Mouse (Mus musculus) intestine, embryonic 15.5 days (tissue): ENCODE data around the gene Snrpc. TPM values are rescaled to one million over a fixed set of nuclear protein-coding genes. Genes with fewer than 3 reads are reported as not detected.

Source experiments
- ATAC-seq: fragments of 200-750 bp; cut with Nextera tagmentation; 2 replicates; pipeline ENCODE4 v1.8.0; 2017; ENCODE audit warnings: moderate TSS enrichment, moderate library complexity
- H3K27ac ChIP-seq: fragments of 300-500 bp; sonication (generic); 2 replicates; pipeline ENCODE4 v1.5.1; 2015; ENCODE audit warnings: mild to moderate bottlenecking, inconsistent platforms
- H3K27me3 ChIP-seq: fragments of 300-500 bp; sonication (generic); replicated peaks from 2 replicates; pipeline ENCODE4 v1.6.1; 2015; ENCODE audit warnings: inconsistent platforms
- H3K36me3 ChIP-seq: fragments of 300-500 bp; sonication (generic); 2 replicates; pipeline ENCODE4 v1.6.1; 2015; ENCODE audit warnings: inconsistent platforms
- H3K4me1 ChIP-seq: fragments of 300-500 bp; sonication (generic); replicated peaks from 2 replicates; pipeline ENCODE4 v1.6.1; 2015; ENCODE audit warnings: inconsistent platforms
- H3K4me2 ChIP-seq: fragments of 300-500 bp; sonication (generic); replicated peaks from 2 replicates; pipeline ENCODE4 v1.6.1; 2015; ENCODE audit warnings: mild to moderate bottlenecking, inconsistent platforms
- H3K4me3 ChIP-seq: fragments of 300-500 bp; sonication (generic); replicated peaks from 2 replicates; pipeline ENCODE4 v1.5.1; 2015; ENCODE audit warnings: inconsistent platforms
- H3K9ac ChIP-seq: fragments of 300-500 bp; sonication (generic); 2 replicates; pipeline ENCODE4 v1.6.1; 2015; ENCODE audit warnings: inconsistent platforms
- H3K9me3 ChIP-seq: fragments of 300-500 bp; sonication (generic); 2 replicates; pipeline ENCODE4 v1.6.1; 2016; ENCODE audit warnings: inconsistent platforms
- WGBS: fragments of 180-500 bp; shearing (Covaris S2); methylation state at CpG from one replicate; pipeline ENCODE4 v1.1.7; 2015; 5-methylcytosine and 5-hydroxymethylcytosine counted together
- polyA plus RNA-seq: library from polyadenylated mRNA; unstranded; fragments of >200 nt; fragmentation: Nextera tagmentation; extraction: Ambion mirVana; gene quantifications from 2 replicates; pipeline ENCODE4 v1.2.1, GENCODE M21; 2015

The Snrpc gene
- polyA plus RNA-seq, 1 experiment from 2014 or later = 266 TPM

- peaks cover 26% of the 10 kb centered on the region for H3K36me3 ChIP-seq
- no peaks in the 10 kb centered on the region for H3K9me3 ChIP-seq
- H3K4me1 ChIP-seq = no peaks in the 10 kb centered on the region
- H3K4me3 ChIP-seq = no peak overlapping the region
- H3K27me3 ChIP-seq = no peaks in the 10 kb centered on the region
- no peak overlapping the region for H3K4me2 ChIP-seq
- no peak for ATAC-seq
- WGBS = 70% methylated on average over 3 of the region's 3 CpGs
- H3K9ac ChIP-seq = no peak overlapping the region
- no peak overlapping the region for H3K27ac ChIP-seq
Observed at GRCm38 (mm10) chr17:27851076-27851475, 13.1 kb downstream of the Snrpc start.

- H3K27me3 ChIP-seq = no peaks in the 10 kb centered on the region
- peak; percentile 92 for ATAC-seq
- peak within 1 kb of the TSS; percentile 80 for H3K27ac ChIP-seq
- H3K9ac ChIP-seq = peak within 1 kb of the TSS; percentile 81
- peak within 1 kb of the TSS; percentile 92 for H3K4me3 ChIP-seq
- under 1% methylated on average over 54 of the region's 54 CpGs for WGBS
- peak within 1 kb of the TSS; percentile 82 for H3K4me2 ChIP-seq
- peaks cover 11% of the 10 kb centered on the region; the same call in 1 of the 2 replicates for H3K36me3 ChIP-seq
- peaks cover 13% of the 10 kb centered on the region for H3K4me1 ChIP-seq
- no peaks in the 10 kb centered on the region for H3K9me3 ChIP-seq
Observed at GRCm38 (mm10) chr17:27856265-27856797, 18.4 kb downstream of the Snrpc start, which contains the start of gene Uhrf1bp1. TSS of gene Uhrf1bp1 (plus strand) at chr17:27856441.

DNA sequence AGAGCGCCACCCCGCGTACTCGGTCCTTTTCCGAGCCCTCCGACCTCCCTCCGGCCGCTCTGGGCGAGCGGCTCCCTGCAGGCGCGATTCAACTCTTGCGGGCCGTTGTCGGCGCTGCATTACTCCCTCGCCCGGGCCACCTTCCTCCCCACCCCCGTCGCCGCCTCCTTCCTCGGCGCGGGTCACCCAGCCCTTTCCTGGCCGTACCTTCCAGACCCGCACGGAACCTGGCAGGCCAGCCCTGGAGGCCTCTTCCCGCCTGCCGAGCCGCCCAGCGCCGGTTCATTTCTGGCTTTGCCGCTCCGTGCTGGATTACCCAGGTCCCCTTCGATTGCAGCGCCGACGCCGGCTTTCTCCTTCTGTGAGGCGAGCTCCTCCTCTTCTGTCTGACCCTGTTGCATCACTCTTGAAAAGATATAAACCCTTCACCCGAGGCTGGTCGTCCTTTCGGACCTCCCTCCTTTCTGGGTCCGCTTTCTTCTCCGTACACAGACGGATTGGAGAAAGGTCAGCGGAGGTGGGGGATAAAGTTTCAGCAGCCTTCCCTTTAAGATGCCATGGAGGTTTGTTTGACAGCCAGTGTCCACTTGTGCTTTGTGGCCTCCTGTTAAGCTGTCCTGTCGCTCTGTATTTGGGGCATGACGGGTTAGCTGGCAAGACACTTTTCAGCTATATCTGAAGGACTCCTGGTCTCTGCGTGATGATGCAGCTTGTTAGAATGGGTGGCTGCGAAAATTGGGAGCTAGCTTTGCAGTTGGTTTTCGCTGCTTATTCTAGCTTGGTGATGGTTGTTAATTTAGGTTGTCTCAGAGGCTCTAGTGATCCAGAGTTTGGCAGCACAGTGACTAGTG is 19.1 kb downstream of the Snrpc start:
- Histone ChIP-seq H3K36me3 (peaks cover 11% of the 10 kb centered on the region; the same call in 1 of the 2 replicates), H3K9me3 (no peaks in the 10 kb centered on the region), H3K27me3 (no peaks in the 10 kb centered on the region), H3K4me2 (peak overlapping the region; percentile 82), H3K4me3 (peak overlapping the region; percentile 92), H3K4me1 (peaks cover 13% of the 10 kb centered on the region), H3K27ac (peak overlapping the region; percentile 80), H3K9ac (peak overlapping the region; percentile 81)
- ATAC-seq = peak; percentile 82
- WGBS = 2% methylated on average over 52 of the region's 52 CpGs

- WGBS = 38% methylated on average over 11 of the region's 11 CpGs
- no peak for ATAC-seq
- H3K36me3 ChIP-seq = peaks cover 3% of the 10 kb centered on the region; the same call in 1 of the 2 replicates
- peak overlapping the region; percentile 81; the same call in 1 of the 2 replicates for H3K9ac ChIP-seq
- H3K4me2 ChIP-seq = peak overlapping the region; percentile 82
- peaks cover 13% of the 10 kb centered on the region for H3K4me1 ChIP-seq
- H3K9me3 ChIP-seq = no peaks in the 10 kb centered on the region
- no peaks in the 10 kb centered on the region for H3K27me3 ChIP-seq
- peak overlapping the region; percentile 92 for H3K4me3 ChIP-seq
- no peak overlapping the region for H3K27ac ChIP-seq
Observed at GRCm38 (mm10) chr17:27857649-27858475, 19.9 kb downstream of the Snrpc start.

DNA sequence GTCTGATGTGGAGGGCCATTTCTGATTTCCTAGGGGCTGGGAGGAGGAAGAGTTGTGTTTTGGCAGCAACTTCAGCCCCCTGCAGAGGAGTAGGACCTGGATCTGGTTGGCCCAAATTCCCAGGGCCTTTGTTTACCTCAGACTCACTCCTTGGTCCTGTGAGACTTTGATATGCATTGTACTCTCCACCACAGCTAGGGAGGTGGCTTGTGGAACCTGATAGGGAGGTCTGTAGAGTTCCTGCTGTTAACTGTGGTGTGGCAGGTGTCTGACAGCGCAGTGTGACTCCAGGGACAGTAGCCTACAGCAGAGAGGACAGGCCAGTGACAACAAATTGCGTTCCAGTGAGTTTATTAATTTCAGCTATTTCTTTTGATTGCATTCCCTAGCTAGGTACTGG is 21.2 kb downstream of the Snrpc start:
- no peaks in the 10 kb centered on the region for H3K9me3 ChIP-seq
- H3K4me1 ChIP-seq = peaks cover 13% of the 10 kb centered on the region
- ATAC-seq = no peak
- H3K27ac ChIP-seq = no peak overlapping the region
- no peak overlapping the region for H3K4me2 ChIP-seq
- H3K9ac ChIP-seq = no peak overlapping the region
- H3K36me3 ChIP-seq = peaks cover under 1% of the 10 kb centered on the region; the same call in 1 of the 2 replicates
- H3K4me3 ChIP-seq = no peak overlapping the region
- WGBS = 63% methylated on average over 2 of the region's 2 CpGs
- no peaks in the 10 kb centered on the region for H3K27me3 ChIP-seq

DNA sequence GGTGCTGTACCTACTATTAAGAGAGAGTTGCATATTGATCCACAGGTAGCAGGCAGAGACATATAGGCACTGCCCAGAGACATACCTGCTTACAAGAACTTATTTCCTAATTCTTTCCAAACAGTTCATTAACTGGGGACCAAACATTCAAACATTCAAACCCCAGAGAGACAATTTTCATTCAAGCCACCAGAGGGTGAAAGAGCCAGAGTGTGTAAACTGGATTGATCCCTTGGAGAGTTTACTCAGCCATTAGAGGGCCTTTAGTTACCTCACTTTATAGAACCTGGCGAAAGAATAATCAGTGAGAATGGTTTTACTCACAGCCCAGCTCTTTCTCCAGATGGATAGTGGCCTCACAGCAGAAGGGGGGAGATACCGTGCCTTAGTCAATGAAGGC is 27.5 kb downstream of the Snrpc start:
- no peaks in the 10 kb centered on the region for H3K36me3 ChIP-seq
- ATAC-seq = no peak
- no peaks in the 10 kb centered on the region for H3K4me1 ChIP-seq
- no peak overlapping the region for H3K4me3 ChIP-seq
- H3K4me2 ChIP-seq = no peak overlapping the region
- H3K9ac ChIP-seq = no peak overlapping the region
- H3K27me3 ChIP-seq = no peaks in the 10 kb centered on the region
- WGBS = 64% methylated on average over 2 of the region's 2 CpGs
- no peak overlapping the region for H3K27ac ChIP-seq
- H3K9me3 ChIP-seq = no peaks in the 10 kb centered on the region

DNA sequence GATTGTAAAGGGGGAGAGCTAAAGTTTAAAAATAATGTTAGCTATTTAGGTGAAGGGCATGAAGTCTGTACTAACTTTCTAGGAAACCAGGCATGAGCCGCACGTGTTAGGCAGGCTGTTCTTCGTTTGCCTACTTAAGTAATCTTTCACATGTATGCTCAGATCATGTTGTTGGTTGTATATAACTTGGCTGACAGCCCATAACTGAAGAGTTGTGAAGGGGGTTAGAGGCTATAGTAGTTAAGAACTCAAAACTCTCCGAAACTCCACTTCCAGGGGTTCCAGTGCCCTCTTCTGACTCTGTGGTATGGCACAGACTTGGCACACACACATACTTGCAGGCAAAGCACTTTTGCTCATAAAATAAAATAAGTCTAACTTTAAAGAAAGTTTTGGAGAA is 28.8 kb downstream of the Snrpc start:
- no peak overlapping the region for H3K27ac ChIP-seq
- no peak overlapping the region for H3K4me3 ChIP-seq
- no peak overlapping the region for H3K9ac ChIP-seq
- no peaks in the 10 kb centered on the region for H3K9me3 ChIP-seq
- WGBS = 65% methylated on average over 4 of the region's 4 CpGs
- no peaks in the 10 kb centered on the region for H3K27me3 ChIP-seq
- no peaks in the 10 kb centered on the region for H3K36me3 ChIP-seq
- no peak for ATAC-seq
- H3K4me1 ChIP-seq = no peaks in the 10 kb centered on the region
- no peak overlapping the region for H3K4me2 ChIP-seq

DNA sequence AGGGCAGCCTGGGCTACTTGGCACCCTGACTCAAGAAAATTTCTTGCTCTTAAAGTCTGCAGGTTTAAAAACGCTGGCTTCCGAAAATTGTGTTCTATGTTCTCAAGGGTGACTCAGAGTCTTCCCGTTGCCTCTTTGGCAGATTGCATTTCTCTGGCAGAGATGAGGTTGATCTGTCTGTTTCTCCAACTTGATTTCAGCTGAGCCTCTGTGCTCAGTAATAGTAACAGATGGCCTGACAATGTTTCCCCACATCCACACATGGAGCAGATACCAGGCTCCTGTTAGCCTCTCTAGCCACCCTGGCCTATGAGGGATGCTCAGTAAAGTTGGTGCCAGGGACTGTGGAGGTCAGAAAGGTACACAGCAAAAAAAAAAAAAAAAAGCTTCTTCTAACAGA is 33.9 kb downstream of the Snrpc start:
- Histone ChIP-seq H3K4me2 (no peak overlapping the region), H3K9me3 (no peaks in the 10 kb centered on the region), H3K27ac (no peak overlapping the region), H3K4me1 (peaks cover 3% of the 10 kb centered on the region; the same call in 1 of the 2 replicates), H3K36me3 (no peaks in the 10 kb centered on the region), H3K27me3 (no peaks in the 10 kb centered on the region), H3K4me3 (no peak overlapping the region), H3K9ac (no peak overlapping the region)
- WGBS = 90% methylated on average over 3 of the region's 3 CpGs
- no peak for ATAC-seq

- H3K9me3 ChIP-seq = no peaks in the 10 kb centered on the region
- H3K27me3 ChIP-seq = no peaks in the 10 kb centered on the region
- no peak overlapping the region for H3K27ac ChIP-seq
- no peak overlapping the region for H3K9ac ChIP-seq
- no peak overlapping the region for H3K4me3 ChIP-seq
- H3K36me3 ChIP-seq = no peaks in the 10 kb centered on the region
- no peak overlapping the region for H3K4me2 ChIP-seq
- H3K4me1 ChIP-seq = peaks cover 3% of the 10 kb centered on the region; the same call in 1 of the 2 replicates
- ATAC-seq = no peak
- 46% methylated on average over 3 of the region's 3 CpGs for WGBS
Observed at GRCm38 (mm10) chr17:27873583-27873982, 35.6 kb downstream of the Snrpc start.

GRCm38 (mm10) chr17:27874510-27874909 is 36.6 kb downstream of the Snrpc start:
- Histone ChIP-seq H3K4me3 (no peak overlapping the region), H3K27me3 (no peaks in the 10 kb centered on the region), H3K36me3 (no peaks in the 10 kb centered on the region; the same call in 1 of the 2 replicates), H3K9ac (no peak overlapping the region), H3K4me1 (peaks cover 3% of the 10 kb centered on the region; the same call in 1 of the 2 replicates), H3K9me3 (no peaks in the 10 kb centered on the region), H3K4me2 (no peak overlapping the region), H3K27ac (0 out of 2 replicates have a peak overlapping the region, but pooled peaks have one; percentile 32)
- 57% methylated on average over 5 of the region's 5 CpGs for WGBS
- ATAC-seq = peak; percentile 91

DNA sequence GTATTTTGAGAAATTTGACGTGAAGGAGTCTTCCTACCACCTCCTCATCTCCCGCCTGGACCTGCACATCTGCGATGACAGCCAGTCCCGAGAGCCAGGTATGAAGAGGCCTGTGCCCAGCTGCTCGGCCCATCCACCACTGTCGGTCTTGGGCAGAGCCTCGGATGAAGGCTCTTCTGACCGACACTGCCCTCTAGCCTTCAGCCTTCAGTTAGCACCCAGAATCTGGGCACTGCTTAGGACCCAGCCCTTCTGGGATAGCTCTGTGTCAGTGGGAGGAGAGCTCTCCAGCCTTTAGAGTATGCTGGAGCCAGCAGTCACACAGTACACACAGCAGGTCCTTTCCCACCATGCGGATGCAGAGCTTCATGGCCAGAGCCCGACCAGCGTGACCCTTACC is 43.6 kb downstream of the Snrpc start:
- whole genome bisulfite sequencing = 61% methylated on average over 11 of the region's 11 CpGs
- Histone ChIP-seq H3K9ac (no peak overlapping the region), H3K4me3 (no peak overlapping the region), H3K4me1 (no peaks in the 10 kb centered on the region), H3K27me3 (no peaks in the 10 kb centered on the region), H3K9me3 (no peaks in the 10 kb centered on the region), H3K27ac (no peak overlapping the region), H3K4me2 (no peak overlapping the region), H3K36me3 (peaks cover 38% of the 10 kb centered on the region)
- ATAC-seq = peak; percentile 49; the same call in 1 of the 2 replicates

GRCm38 (mm10) chr17:27883129-27883528 is 45.2 kb downstream of the Snrpc start:
- Histone ChIP-seq H3K9me3 (no peaks in the 10 kb centered on the region), H3K4me2 (no peak overlapping the region), H3K27ac (no peak overlapping the region), H3K27me3 (no peaks in the 10 kb centered on the region), H3K4me3 (no peak overlapping the region), H3K4me1 (no peaks in the 10 kb centered on the region), H3K9ac (no peak overlapping the region), H3K36me3 (peaks cover 45% of the 10 kb centered on the region)
- no peak for ATAC-seq
- 85% methylated on average over 8 of the region's 8 CpGs for WGBS
